Mouse (Mus musculus) olfactory bulb, adult 2 months (tissue): ENCODE measurements at regions not wholly inside any gene's neighbourhood (a gene's known extent, or its start where the extent isn't known, plus 50 kb on each side); places are given as distances from the start of the nearest gene placed in this dataset.

Source experiments
- H3K27ac ChIP-seq: fragments of 200-500 bp; 2 replicates; pipeline ENCODE4 v1.5.1; 2012; ENCODE audit warnings: low read depth, low read length; ENCODE audit not compliant: insufficient read depth
- H3K4me1 ChIP-seq: fragments of 200-500 bp; 2 replicates; pipeline ENCODE4 v1.6.1; 2012; ENCODE audit warnings: low read length; ENCODE audit not compliant: control insufficient read depth, insufficient read depth
- H3K4me3 ChIP-seq: fragments of 200-500 bp; 2 replicates; pipeline ENCODE4 v1.5.1; 2012; ENCODE audit warnings: mild to moderate bottlenecking, low read depth, low read length, moderate library complexity; ENCODE audit not compliant: insufficient read depth
- CTCF ChIP-seq: fragments of 200-500 bp; IDR thresholded peaks from 2 replicates; pipeline ENCODE4 v1.5.1; 2012; ENCODE audit warnings: low read depth, mild to moderate bottlenecking, low read length, moderate library complexity; ENCODE audit not compliant: insufficient read depth
- POLR2A ChIP-seq: fragments of 200-500 bp; IDR thresholded peaks from 2 replicates; pipeline ENCODE4 v1.6.1; 2012; ENCODE audit warnings: mild to moderate bottlenecking, low read depth, low read length, moderate library complexity; ENCODE audit not compliant: insufficient read depth
- WGBS: fragments of 180-500 bp; shearing (Covaris S2); methylation state at CpG from one replicate; pipeline ENCODE4 v1.1.7; 2018; 5-methylcytosine and 5-hydroxymethylcytosine counted together

DNA sequence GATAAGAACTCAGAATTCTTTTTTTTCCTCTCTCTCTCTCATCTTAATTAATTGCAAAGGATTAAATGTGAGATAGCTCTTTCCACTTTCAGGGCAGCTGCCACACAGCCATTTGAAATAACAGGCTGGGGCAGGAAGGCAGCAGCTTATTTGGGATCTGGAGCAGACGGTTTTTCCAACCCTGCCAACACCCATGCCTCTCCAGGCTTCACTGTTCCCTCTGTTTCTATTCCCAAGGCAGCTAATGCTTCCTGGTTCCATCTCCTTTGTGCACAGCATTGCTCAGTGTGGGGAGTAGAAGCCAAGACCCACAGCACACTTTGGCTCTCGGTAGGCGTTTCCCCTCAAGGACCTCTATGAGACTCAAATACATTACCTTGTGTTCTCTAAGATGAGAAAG, 109.4 kb upstream of the Nr4a3 start:
- 59% methylated on average over 3 of the region's 3 CpGs for WGBS
- H3K27ac ChIP-seq = no peak overlapping the region
- TF ChIP-seq CTCF = no peak
- TF ChIP-seq POLR2A = no peak
- no peak overlapping the region for H3K4me3 ChIP-seq
- H3K4me1 ChIP-seq = no peaks in the 10 kb centered on the region

DNA sequence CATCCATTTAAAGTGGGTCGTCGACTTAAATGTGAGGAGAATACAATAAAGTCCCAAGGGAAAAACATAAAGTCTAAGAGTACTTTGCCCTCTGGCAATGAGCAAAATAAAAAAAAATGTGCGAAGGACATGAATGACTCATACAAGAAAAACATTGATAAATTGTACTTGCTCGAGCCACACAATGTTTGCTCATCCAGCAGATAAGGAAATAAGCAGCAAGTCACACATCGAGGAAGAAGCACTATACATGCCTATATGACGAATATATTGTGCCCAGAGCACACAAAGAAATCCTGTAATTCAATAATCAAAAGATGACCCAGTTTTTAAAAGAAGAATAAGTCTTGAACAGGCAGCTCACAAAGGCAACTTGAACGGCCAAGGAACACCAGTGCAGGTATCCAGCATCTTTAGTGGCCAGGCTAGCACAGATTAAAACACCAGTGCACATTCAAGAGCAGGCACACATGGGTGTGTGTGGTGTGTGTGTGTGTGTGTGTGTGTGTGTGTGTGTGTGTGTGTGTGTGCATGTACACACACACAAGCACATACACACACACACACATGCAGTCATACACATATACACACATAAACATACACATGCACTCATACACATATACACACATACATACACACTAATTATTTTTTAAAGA, 108.4 kb upstream of the Nr4a3 start:
- H3K27ac ChIP-seq = no peak overlapping the region
- H3K4me3 ChIP-seq = no peak overlapping the region
- 85% methylated on average over 7 of the region's 7 CpGs for WGBS
- H3K4me1 ChIP-seq = no peaks in the 10 kb centered on the region
- TF ChIP-seq CTCF (no peak), POLR2A (no peak)

DNA sequence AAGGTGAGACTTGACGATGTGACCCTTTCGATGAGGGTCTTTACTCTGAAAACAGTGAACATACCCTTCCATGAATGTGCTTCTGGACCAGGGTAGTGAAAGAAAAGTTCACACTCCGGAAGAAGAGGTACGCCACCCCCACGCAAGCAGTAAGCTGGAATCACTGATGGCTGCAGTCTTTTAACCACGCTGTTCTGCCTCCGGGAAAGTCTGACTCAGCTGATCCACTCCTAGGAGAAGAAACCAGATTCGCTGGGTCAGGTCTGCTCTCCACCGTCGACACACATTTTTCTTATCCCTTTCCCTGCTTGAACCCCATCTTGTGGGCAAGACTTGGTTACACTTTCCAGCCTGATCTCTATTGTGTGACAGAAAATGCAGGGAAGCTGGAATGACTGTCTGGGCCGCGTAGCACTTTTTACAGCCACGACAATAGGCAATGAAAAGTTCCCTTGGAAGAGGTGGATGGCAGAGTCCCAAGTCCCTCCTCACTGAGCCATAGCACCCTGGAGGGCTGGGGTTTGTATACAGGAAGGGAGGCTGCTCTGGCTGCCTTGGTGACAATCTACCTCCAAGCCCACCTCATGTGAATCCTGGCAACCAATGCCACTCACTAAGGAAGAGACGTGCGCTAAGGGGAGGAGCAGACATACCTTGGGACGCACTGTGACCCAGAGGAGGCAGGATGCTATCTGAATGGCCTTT, 96.9 kb upstream of the Nr4a3 start:
- Histone ChIP-seq H3K27ac (peak overlapping the region; percentile 42; the same call in 1 of the 2 replicates), H3K4me1 (peaks cover 12% of the 10 kb centered on the region; the same call in 1 of the 2 replicates), H3K4me3 (no peak overlapping the region)
- TF ChIP-seq POLR2A (no peak), CTCF (no peak)
- 31% methylated on average over 16 of the region's 16 CpGs for WGBS

DNA sequence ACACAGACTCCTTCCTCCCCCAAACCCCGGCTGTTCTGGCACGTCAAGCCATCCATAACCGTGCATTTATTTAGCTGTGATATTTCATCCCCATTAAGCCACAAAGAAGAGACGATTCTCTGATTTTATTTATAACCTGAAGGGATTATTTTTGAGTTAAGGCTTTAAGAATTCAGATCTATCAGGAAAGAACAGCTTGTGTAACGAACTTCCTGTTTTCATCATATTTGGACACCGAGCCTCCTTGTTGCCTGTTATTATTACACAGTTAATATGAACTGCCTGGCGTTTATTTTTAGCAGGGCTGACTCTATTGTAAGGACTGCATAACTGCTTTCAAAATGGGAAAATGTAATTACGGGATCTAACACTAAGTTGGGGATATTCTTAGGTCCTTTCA, 96.2 kb upstream of the Nr4a3 start:
- peaks cover 12% of the 10 kb centered on the region; the same call in 1 of the 2 replicates for H3K4me1 ChIP-seq
- no peak overlapping the region for H3K4me3 ChIP-seq
- peak overlapping the region; percentile 31; the same call in 1 of the 2 replicates for H3K27ac ChIP-seq
- TF ChIP-seq POLR2A = no peak
- TF ChIP-seq CTCF = no peak
- 24% methylated on average over 8 of the region's 8 CpGs for WGBS

DNA sequence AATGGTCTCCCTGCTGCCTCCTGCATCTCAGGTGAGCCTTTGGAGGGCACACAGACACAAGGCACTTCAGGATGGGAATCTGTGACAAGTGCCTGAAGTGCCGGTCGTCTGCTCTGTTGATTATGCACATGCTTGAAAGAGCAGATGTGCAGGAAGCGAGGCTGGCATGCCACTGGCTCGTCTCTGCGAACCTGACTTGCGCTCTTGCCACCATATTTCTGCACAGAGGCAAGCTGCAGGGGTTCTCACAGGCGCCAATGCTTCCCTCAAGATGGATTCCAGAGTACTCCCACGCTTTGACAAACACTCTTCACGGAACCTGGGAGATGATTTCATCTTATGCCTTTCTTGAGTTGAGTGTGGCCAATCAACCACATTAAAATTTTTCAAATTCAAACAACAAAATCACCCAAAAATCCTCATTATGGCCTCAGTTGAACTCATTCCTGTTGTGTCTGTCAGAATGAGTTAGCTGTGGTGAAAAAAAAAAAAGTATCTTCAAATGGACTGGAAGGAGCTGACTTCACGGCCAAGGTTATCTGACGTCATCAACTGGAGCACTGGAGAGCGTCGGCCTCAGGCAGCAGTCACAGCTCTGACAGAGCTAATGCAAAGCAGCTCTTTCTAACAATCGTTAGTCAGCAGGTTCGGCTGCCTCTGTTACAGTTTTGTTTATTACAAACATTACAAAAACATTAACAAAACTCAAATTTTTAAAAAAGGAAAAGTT, 90.2 kb upstream of the Nr4a3 start:
- WGBS = 76% methylated on average over 15 of the region's 15 CpGs
- peaks cover 2% of the 10 kb centered on the region; the same call in 1 of the 2 replicates for H3K4me1 ChIP-seq
- H3K4me3 ChIP-seq = no peak overlapping the region
- H3K27ac ChIP-seq = no peak overlapping the region
- TF ChIP-seq CTCF (no peak), POLR2A (no peak)

DNA sequence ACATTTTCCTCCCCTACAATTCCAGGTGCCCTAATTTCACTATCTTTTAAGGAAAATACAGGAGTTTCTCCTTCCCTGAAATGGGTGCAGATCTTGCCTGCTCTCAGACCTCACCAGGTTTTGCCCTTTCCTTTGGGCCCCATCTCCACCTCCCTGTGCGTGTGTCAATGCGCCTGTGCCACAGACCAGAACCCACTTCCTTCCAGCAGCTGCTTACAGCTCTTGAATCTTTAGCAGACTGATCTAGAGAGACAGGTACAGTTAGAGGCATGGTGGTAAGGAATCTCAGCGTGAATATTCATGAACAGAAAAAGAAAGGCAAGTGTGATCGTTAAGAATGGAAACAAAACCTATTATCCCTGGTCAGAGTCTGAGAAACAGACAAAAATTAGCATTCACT, 80.3 kb upstream of the Nr4a3 start:
- no peaks in the 10 kb centered on the region for H3K4me1 ChIP-seq
- TF ChIP-seq POLR2A = no peak
- no peak for TF ChIP-seq CTCF
- WGBS = 76% methylated on average over 4 of the region's 4 CpGs
- no peak overlapping the region for H3K27ac ChIP-seq
- no peak overlapping the region for H3K4me3 ChIP-seq

DNA sequence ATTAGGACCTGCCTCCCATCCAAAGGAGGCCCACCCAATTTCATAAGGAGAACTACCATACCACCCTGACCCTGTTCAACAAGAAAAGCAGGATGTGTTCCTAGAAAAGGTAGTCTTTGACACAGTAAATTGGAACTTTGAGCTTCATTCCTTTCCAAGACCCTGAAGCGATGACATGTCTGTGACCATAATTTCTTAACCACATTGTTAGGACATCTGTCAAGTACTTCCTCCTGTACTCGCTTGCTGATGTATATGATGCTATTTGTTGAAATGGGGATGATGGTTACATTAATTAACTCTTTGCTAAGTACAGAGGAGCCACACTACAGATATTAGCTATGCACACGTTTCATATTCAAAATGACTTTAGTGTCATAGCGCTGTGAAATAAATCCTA, 73.1 kb upstream of the Nr4a3 start:
- 92% methylated on average over 4 of the region's 4 CpGs for WGBS
- no peak overlapping the region for H3K27ac ChIP-seq
- no peaks in the 10 kb centered on the region for H3K4me1 ChIP-seq
- no peak for TF ChIP-seq POLR2A
- no peak overlapping the region for H3K4me3 ChIP-seq

DNA sequence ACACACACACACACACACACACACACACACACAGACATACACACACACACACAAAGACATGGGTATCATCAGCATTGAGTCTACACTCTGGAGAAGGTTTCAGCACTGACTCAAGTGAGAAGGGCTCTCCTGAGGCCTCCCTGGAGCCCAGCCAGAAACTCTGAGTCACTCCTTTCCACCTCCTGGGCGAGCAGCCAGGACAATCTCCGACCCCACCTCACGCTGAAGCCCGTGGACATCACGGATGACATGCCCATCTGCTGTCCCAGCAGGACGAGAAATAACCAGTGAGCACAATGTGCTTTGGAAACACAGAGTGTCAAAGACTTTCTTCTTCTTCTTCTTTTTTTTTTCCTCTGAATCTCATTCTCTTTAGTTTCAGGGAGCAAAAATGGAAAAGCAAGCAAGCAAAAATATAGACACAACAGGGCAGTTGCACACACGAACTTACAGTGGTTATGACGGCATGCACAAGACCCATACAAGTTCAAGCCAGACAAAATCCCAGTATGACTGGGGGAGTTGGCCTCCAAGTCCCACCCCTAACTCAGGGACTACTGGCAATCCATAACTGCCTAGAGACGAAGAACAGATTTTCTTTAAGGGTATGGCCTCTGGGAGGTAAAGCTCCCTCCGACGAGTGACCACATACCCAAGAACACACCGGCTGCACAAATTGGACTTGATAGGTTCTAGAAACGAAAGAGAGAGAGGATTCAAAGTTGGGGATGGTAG, 65.2 kb upstream of the Nr4a3 start:
- WGBS = 58% methylated on average over 13 of the region's 13 CpGs
- TF ChIP-seq POLR2A (no peak), CTCF (no peak)
- Histone ChIP-seq H3K27ac (no peak overlapping the region), H3K4me3 (no peak overlapping the region), H3K4me1 (peaks cover 2% of the 10 kb centered on the region; the same call in 1 of the 2 replicates)
